Mouse (Mus musculus) CD4-positive helper T cell, adult 2 months (primary cell): Measurements from ENCODE around the gene Pofut2.

Experiments
- DNase-seq: peaks from one replicate; pipeline ENCODE4 v3.0.0-alpha.2; 2012; ENCODE audit warnings: low read depth, missing footprints, low spot score

The Pofut2 gene

GRCm38 (mm10) chr10:77229609-77230595 lies 29.1 kb upstream of the Pofut2 start:
- DNase-seq, result no peak

- DNase-seq, result no peak
These were observed 26.9 kb upstream of the Pofut2 start for GRCm38 (mm10) chr10:77231861-77232755.

GRCm38 (mm10) chr10:77233230-77233629 lies 25.8 kb upstream of the Pofut2 start:
- DNase-seq, result no peak

GRCm38 (mm10) chr10:77234991-77235616 lies 23.9 kb upstream of the Pofut2 start:
- DNase-seq, result no peak

GRCm38 (mm10) chr10:77237795-77238580 lies 21.0 kb upstream of the Pofut2 start:
- no peak for DNase-seq

GRCm38 (mm10) chr10:77240764-77241163 lies 18.3 kb upstream of the Pofut2 start:
- no peak for DNase-seq

GRCm38 (mm10) chr10:77242396-77242795 lies 16.6 kb upstream of the Pofut2 start:
- no peak for DNase-seq

- DNase-seq, result no peak
These were observed 16.1 kb upstream of the Pofut2 start for GRCm38 (mm10) chr10:77242871-77243270.

- no peak for DNase-seq
These were observed 15.4 kb upstream of the Pofut2 start for GRCm38 (mm10) chr10:77243572-77244161.

GRCm38 (mm10) chr10:77244777-77245176 lies 14.2 kb upstream of the Pofut2 start:
- no peak for DNase-seq

- no peak for DNase-seq
These were observed 12.0 kb upstream of the Pofut2 start for GRCm38 (mm10) chr10:77247048-77247447.

GRCm38 (mm10) chr10:77247707-77248106 lies 11.3 kb upstream of the Pofut2 start:
- DNase-seq, result no peak

- DNase-seq, result no peak
These were observed 7.7 kb upstream of the Pofut2 start for GRCm38 (mm10) chr10:77251223-77251783.

- DNase-seq, result no peak
These were observed 7.1 kb upstream of the Pofut2 start for GRCm38 (mm10) chr10:77251784-77252539.

- DNase-seq, result peak; percentile 60
These were observed 6.2 kb upstream of the Pofut2 start for GRCm38 (mm10) chr10:77252790-77253189.

GRCm38 (mm10) chr10:77255231-77255630 lies 3.8 kb upstream of the Pofut2 start:
- DNase-seq, result no peak

GRCm38 (mm10) chr10:77255676-77256075 lies 3.3 kb upstream of the Pofut2 start:
- DNase-seq, result no peak

- DNase-seq, result no peak
These were observed 902 bp upstream of the Pofut2 start for GRCm38 (mm10) chr10:77258041-77258590.
